Comparison of ENCODE assay signal across 14 mouse cellular contexts in the genomic region with DNA sequence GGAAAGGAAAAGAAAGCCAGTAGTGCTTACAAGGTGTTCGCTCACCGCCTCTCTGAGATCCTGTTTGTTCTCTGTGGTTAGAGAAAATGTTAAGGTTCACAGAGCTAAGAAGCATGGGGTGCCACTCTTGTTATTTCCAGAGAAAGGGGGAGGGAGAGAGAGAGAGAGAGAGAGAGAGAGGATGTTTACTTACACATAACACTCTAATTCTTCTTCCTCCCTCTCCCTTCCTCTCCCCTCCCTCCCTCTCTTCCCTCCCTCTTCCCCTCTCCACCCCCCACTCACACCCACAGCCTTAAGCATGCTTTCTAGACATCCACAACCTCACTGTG. TPM values are rescaled to one million over a fixed set of nuclear protein-coding genes. Genes with fewer than 3 reads are reported as not detected.
DNase-seq lines count a peak whose midpoint lies in the region; ATAC-seq and TF ChIP-seq lines count a peak whose summit lies in the region.
"Had no signal": no experiment of that assay in that cellular context is flagged by ENCODE, and none has a peak within 500 bp of the region (broad histone marks: within the 10 kb centered on the region; RNA-seq: fewer than 3 reads in every experiment).

No protein-coding gene starts in this region.

- intact Hi-C loops in heart, postnatal 10 days (cut with DNase I): no loop called here

- no peaks in the 10 kb centered on the region for H3K27me3 ChIP-seq in heart, embryonic 12.5 days (replicated peaks)
- H3K27me3 ChIP-seq in liver, postnatal 0 days (ENCODE audit: insufficient read depth, low read length): no peaks in the 10 kb centered on the region
- H3K27me3 ChIP-seq in liver, embryonic 11.5 days (replicated peaks; ENCODE audit: control insufficient read depth, insufficient read depth, low read length): no peaks in the 10 kb centered on the region
- H3K27me3 ChIP-seq in hindbrain, embryonic 13.5 days: no peaks in the 10 kb centered on the region
- H3K27me3 ChIP-seq: limb, embryonic 13.5 days had no signal

- H3K36me3 ChIP-seq in heart, embryonic 12.5 days: no peaks in the 10 kb centered on the region
- no peaks in the 10 kb centered on the region for H3K36me3 ChIP-seq in liver, postnatal 0 days (replicated peaks; ENCODE audit: insufficient read depth, low read length)
- H3K36me3 ChIP-seq in liver, embryonic 11.5 days (ENCODE audit: control insufficient read depth, insufficient read depth, low read length): no peaks in the 10 kb centered on the region
- H3K36me3 ChIP-seq in hindbrain, embryonic 13.5 days: no peaks in the 10 kb centered on the region
- H3K36me3 ChIP-seq: limb, embryonic 13.5 days had no signal

- DNase-seq in heart, postnatal 10 days: no peak
- DNase-seq in liver, postnatal 0 days: no peak
- DNase-seq in liver, embryonic 11.5 days (ENCODE audit: low spot score): no peak
- DNase-seq in 416B (ENCODE audit: low read depth): peak; percentile 48
- no peak for DNase-seq in cerebellum, postnatal 25 days
- DNase-seq in urinary bladder, postnatal 4 days (ENCODE audit: low spot score in 2 of 2): no peak
- DNase-seq: adrenal gland, adult 2 months; B cell, adult 2 months; kidney, adult 11 months; layer of hippocampus, postnatal 36 days; lung, postnatal 4 days had no signal

- no peak overlapping the region for H3K4me2 ChIP-seq in heart, embryonic 12.5 days
- peak overlapping the region; percentile 45; the same call in 1 of the 2 replicates for H3K4me2 ChIP-seq in liver, postnatal 0 days (ENCODE audit: low read depth, low read length)
- no peak overlapping the region for H3K4me2 ChIP-seq in liver, embryonic 11.5 days
- no peak overlapping the region for H3K4me2 ChIP-seq in hindbrain, embryonic 13.5 days
- H3K4me2 ChIP-seq: limb, embryonic 13.5 days had no signal

- H3K4me1 ChIP-seq in heart, embryonic 12.5 days (replicated peaks): peaks cover 38% of the 10 kb centered on the region
- peaks cover 15% of the 10 kb centered on the region for H3K4me1 ChIP-seq in liver, postnatal 0 days (ENCODE audit: insufficient read depth)
- peaks cover 10% of the 10 kb centered on the region for H3K4me1 ChIP-seq in liver, embryonic 11.5 days (replicated peaks; ENCODE audit: control insufficient read depth, insufficient read depth, low read length)
- H3K4me1 ChIP-seq in hindbrain, embryonic 13.5 days (replicated peaks): peaks cover 18% of the 10 kb centered on the region; the same call in 1 of the 2 replicates

- no peak for TF ChIP-seq CTCF in liver, postnatal 0 days (IDR thresholded peaks at IDR 0.05; ENCODE audit: low read depth)

- 80% methylated on average over 2 of the region's 2 CpGs for WGBS in heart, embryonic 12.5 days
- 62% methylated on average over 2 of the region's 2 CpGs for WGBS in liver, postnatal 0 days (ENCODE audit: insufficient replicate concordance)
- 71% methylated on average over 2 of the region's 2 CpGs for WGBS in liver, embryonic 11.5 days
- 66% methylated on average over 2 of the region's 2 CpGs for WGBS in hindbrain, embryonic 13.5 days

- ATAC-seq in heart, embryonic 12.5 days (ENCODE audit: insufficient number of reproducible peaks, low FRiP score): no peak
- no peak for ATAC-seq in liver, postnatal 0 days
- no peak for ATAC-seq in liver, embryonic 11.5 days (replicated peaks; ENCODE audit: low FRiP score)
- ATAC-seq in hindbrain, embryonic 13.5 days (ENCODE audit: low FRiP score): no peak

- no peak for TF ChIP-seq EP300 in liver, postnatal 0 days (IDR thresholded peaks at IDR 0.05; ENCODE audit: low read depth)

- H3K9ac ChIP-seq in heart, embryonic 12.5 days: no peak overlapping the region
- H3K9ac ChIP-seq in liver, postnatal 0 days (replicated peaks): no peak overlapping the region
- H3K9ac ChIP-seq in liver, embryonic 11.5 days (ENCODE audit: low read depth, low read length): no peak overlapping the region
- no peak overlapping the region for H3K9ac ChIP-seq in hindbrain, embryonic 13.5 days
- H3K9ac ChIP-seq: limb, embryonic 13.5 days had no signal

- no peaks in the 10 kb centered on the region for H3K9me3 ChIP-seq in heart, embryonic 12.5 days (replicated peaks)
- H3K9me3 ChIP-seq in liver, postnatal 0 days (ENCODE audit: low read length): no peaks in the 10 kb centered on the region
- H3K9me3 ChIP-seq in liver, embryonic 11.5 days (ENCODE audit: control insufficient read depth, low read length): no peaks in the 10 kb centered on the region
- H3K9me3 ChIP-seq in hindbrain, embryonic 13.5 days: no peaks in the 10 kb centered on the region
- H3K9me3 ChIP-seq: limb, embryonic 13.5 days had no signal

- peak overlapping the region; percentile 32; the same call in 1 of the 2 replicates for H3K27ac ChIP-seq in heart, embryonic 12.5 days (ENCODE audit: poor library complexity, severe bottlenecking)
- H3K27ac ChIP-seq in liver, postnatal 0 days (ENCODE audit: low read depth): no peak overlapping the region
- H3K27ac ChIP-seq in liver, embryonic 11.5 days (ENCODE audit: low read depth, low read length): no peak overlapping the region
- 0 out of 2 replicates have a peak overlapping the region, but pooled peaks have one; percentile 37 for H3K27ac ChIP-seq in hindbrain, embryonic 13.5 days
- H3K27ac ChIP-seq: limb, embryonic 13.5 days had no signal

- no peak overlapping the region for H3K4me3 ChIP-seq in heart, embryonic 12.5 days
- no peak overlapping the region for H3K4me3 ChIP-seq in liver, postnatal 0 days (ENCODE audit: low read depth, low read length)
- no peak overlapping the region for H3K4me3 ChIP-seq in liver, embryonic 11.5 days (ENCODE audit: low read depth, low read length)
- no peak overlapping the region for H3K4me3 ChIP-seq in hindbrain, embryonic 13.5 days
- H3K4me3 ChIP-seq: limb, embryonic 13.5 days had no signal

RNA-seq across cellular contexts. Expression of gene Ripor2, which starts 35.8 kb away (rescaled TPM):
- polyA plus RNA-seq in heart, embryonic 12.5 days (2016; fragmentation: Nextera tagmentation; extraction: Ambion mirVana): 10.5 and 10.9 TPM in 2 replicates
- 10 to 100 TPM; 13.0 to 16.3 TPM for total RNA-seq in heart, postnatal 10 days (2021)
- polyA plus RNA-seq in liver, postnatal 0 days (2015; fragmentation: Nextera tagmentation; extraction: Ambion mirVana): 3.7 and 3.8 TPM in 2 replicates
- polyA plus RNA-seq in liver, embryonic 11.5 days (2014; fragmentation: Nextera tagmentation; extraction: Ambion mirVana): 9.4 and 11.4 TPM in 2 replicates
- 22.2 and 24.1 TPM in 2 replicates for polyA plus RNA-seq in hindbrain, embryonic 13.5 days (2015; fragmentation: Nextera tagmentation; extraction: Ambion mirVana)

Comparison
In these comparisons a context has a peak if more than half of its experiments do, and no peak if none do; other contexts are left out.
1. H3K27ac ChIP-seq: peak in heart, embryonic 12.5 days (single experiment) and hindbrain, embryonic 13.5 days (single experiment); none in liver, postnatal 0 days (single experiment) and liver, embryonic 11.5 days (single experiment).